Mouse (Mus musculus) gastrocnemius, postnatal 25 days (tissue): ENCODE measurements around the gene Comtd1. TPM values are rescaled to one million over a fixed set of nuclear protein-coding genes. Genes with fewer than 3 reads are reported as not detected.

Experiments
- DNase-seq: peaks from one replicate; pipeline ENCODE4 v3.0.0; 2022
- total RNA-seq, 2 experiments: library from RNA; stranded (reverse); gene quantifications; 1 replicate in 1 of 2; 2 replicates in 1 of 2; pipeline ENCODE4 v1.2.3; 2021

The Comtd1 gene
- total RNA-seq, 2 experiments from 2014 or later: 7.0 to 8.9 TPM

DNA sequence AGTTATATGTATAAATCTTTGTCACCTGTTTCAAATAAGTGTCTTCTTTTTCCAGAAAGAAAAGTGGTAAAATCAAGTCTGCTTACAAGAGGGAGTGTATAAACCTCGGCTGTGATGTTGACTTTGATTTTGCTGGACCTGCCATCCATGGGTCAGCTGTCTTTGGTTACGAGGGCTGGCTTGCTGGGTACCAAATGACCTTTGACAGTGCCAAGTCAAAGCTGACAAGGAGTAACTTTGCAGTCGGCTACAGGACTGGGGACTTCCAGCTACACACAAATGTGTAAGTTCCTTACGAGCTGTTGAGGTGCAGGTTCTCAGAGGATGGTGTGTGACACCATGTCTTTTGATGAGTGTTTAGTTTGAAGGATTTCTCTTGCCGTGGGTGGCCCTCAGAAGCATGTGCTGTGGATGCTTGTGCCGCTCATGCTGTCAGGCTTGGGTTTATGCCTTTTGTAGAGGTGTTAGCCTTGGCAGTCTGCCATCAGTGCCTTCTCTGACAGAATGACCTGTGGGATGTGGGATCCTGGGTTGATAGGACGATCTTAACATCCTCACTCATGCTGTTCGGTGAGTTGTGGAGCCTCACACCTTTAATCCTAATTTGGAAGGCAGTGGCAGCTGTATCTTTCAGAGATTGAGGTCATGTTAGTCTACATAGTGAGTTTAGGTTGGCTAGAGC is 10.3 kb downstream of the Comtd1 start:
- peak; percentile 33 for DNase-seq

DNA sequence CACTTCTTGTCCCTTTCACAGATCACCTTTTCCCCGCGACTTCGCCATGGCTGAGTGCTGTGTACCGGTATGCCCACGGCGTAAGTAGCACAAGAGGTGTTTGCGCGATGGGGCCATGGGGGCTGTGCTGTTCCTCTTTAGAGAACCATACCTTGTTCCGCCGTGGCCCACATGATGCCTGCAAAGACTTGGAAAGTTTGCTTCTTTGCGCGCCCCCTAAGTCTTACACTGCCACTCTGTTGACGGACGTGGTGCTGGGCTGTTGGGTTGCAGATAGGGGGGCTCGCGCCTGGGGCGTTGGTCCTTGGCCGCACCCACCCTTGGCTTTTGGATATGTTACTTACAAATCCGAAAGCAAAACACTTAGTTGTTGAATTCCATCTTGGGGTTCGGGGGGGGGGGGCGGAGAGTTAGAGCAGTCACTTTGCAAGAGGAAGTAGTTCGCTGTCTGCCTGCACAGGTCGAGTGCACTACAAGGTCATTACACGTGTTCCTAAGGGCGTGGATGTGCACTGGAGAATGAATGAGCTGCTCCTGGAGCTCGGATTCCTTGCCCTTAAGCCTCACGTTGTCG is 16.9 kb downstream of the Comtd1 start:
- no peak for DNase-seq

- DNase-seq: peak; percentile 96
Observed at GRCm38 (mm10) chr14:21830876-21831767, 17.7 kb downstream of the Comtd1 start.

- no peak for DNase-seq
Observed at GRCm38 (mm10) chr14:21825786-21826491, 22.8 kb downstream of the Comtd1 start.

DNA sequence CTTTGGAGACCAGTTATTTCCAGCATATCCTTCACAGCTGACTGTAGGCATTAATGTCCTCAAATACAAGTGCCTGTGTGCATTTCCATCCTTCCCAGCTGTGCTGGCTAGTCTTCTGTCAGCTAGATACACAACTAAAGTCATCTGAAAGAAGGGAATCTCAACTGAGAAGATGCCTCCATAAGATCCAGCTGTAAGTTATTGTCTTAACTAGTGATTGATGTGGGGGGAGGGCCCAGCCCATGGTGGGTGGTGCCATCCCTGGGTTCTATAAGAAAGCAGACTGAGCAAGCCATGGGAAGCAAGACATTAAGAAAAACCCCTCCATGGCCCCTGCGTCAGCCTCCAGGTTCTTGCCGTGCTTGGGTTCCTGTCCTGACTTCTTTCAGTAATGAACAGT is 23.8 kb downstream of the Comtd1 start, which contains the start of gene Vdac2:
Gene Vdac2 (plus strand): TSS at position 301 of the 400 bp plus-strand sequence.
- no peak for DNase-seq

GRCm38 (mm10) chr14:21823897-21824296 is 24.9 kb downstream of the Comtd1 start:
- DNase-seq: no peak

DNA sequence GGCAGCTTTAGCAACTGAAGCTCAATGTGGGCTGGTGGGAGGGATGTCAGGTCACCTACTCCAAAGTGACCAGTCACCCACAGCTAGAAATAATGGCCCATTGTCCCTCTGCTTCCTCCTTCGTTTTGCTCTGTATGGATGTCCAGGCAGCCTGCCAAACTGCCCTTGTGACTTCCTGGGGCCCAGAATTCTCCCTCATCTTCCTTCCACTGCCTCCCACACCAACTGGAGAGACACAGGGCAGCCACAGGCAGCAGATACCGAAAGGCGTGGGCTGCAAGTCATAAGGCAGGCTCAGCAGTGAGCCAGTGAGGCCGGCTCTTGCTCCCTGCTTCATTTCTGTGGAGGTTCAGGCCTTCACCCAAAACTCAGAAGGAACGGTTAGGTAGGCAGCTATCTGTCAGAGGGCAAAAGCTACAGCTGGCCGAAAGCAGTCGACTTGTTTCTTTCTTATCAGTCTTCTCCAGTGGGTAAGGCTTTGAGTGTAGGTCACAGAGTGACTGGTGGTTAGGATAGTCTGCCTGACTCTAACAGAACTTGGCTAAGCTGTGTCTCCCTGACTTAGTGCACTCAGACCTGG is 25.9 kb downstream of the Comtd1 start:
- peak; percentile 65 for DNase-seq

- no peak for DNase-seq
Observed at GRCm38 (mm10) chr14:21822307-21822706, 26.5 kb downstream of the Comtd1 start.

- no peak for DNase-seq
Observed at GRCm38 (mm10) chr14:21820880-21821505, 27.8 kb downstream of the Comtd1 start.

DNA sequence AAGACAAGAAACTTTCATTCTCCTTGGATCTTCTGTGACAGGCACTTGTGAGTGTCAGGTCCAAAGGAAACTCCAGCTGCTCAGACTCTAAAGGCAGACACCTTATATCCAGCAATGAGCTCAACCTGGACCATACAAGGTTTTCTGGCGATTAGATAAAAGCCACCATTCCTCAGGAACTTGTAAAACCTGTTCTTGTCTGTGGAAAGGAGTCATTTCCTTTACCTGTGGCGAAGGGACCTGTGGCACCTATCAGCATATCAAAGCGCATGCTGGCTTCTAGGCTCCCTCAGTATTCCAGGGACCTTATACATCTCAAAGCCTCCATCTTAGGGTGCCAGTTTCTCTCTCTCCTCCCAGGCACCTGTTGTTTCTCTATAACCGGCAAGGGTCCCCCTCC is 31.3 kb downstream of the Comtd1 start:
- no peak for DNase-seq

- no peak for DNase-seq
Observed at GRCm38 (mm10) chr14:21816255-21816654, 32.5 kb downstream of the Comtd1 start.

DNA sequence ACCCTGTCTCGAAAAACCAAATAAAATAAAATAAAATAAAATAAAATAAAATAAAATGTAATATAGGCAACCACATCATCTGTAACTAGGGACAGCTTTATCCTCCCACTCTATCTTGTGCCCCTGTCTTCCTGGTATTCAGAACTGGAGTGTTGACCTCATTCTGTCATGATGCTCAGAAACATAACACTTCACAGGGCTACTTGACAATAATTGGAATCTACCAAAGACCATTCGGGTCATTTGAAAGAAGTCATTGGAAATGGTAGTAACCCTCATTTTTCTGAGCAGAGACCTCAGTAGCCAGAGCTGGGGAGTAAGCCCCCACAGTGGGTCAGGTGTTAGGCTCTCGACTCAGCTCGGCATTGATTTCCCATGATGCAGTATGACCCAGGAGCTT is 34.2 kb downstream of the Comtd1 start:
- DNase-seq: no peak

GRCm38 (mm10) chr14:21813847-21814246 is 34.9 kb downstream of the Comtd1 start:
- DNase-seq: no peak

DNA sequence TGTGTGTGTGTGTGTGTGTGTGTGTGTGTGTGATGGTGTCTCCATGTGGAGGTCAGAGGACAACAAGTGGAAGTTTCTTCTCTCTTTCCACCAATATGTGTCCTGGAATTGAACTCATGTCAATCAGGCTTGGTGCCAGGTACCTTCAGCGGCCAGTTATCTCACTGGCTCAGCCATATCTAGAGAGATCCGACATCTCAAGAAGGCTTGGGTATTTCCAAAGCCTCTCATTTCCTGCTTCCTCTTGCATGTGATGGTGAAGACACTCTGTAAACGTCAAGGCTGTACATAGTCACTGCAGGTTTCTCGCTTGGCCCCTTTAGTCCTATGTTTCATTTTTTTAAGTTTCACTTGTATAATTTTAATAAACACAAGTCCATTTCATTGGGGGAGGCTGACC is 35.6 kb downstream of the Comtd1 start:
- DNase-seq: no peak

- peak; percentile 24 for DNase-seq
Observed at GRCm38 (mm10) chr14:21812590-21813162, 36.1 kb downstream of the Comtd1 start.

- peak; percentile 13 for DNase-seq
Observed at GRCm38 (mm10) chr14:21811744-21812393, 36.9 kb downstream of the Comtd1 start.

GRCm38 (mm10) chr14:21811301-21811700 is 37.5 kb downstream of the Comtd1 start:
- DNase-seq: no peak

DNA sequence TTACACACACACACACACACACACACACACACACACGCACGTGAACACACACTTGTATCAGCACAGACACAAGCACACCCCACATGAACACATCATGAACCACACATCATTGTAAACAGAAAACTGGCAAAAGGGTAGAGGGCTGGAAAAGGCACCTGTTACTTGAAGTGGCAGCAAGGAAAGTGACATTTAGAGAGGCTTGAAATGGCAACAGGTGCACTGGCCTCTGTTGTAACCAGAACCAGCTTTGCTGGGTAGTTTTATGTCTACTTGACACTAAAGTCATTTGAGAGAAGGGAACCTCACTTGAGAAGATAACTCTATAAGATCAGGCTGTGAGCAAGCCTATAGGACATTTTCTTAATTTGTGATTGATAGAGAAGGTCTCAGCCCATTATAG is 39.4 kb downstream of the Comtd1 start:
- no peak for DNase-seq

DNA sequence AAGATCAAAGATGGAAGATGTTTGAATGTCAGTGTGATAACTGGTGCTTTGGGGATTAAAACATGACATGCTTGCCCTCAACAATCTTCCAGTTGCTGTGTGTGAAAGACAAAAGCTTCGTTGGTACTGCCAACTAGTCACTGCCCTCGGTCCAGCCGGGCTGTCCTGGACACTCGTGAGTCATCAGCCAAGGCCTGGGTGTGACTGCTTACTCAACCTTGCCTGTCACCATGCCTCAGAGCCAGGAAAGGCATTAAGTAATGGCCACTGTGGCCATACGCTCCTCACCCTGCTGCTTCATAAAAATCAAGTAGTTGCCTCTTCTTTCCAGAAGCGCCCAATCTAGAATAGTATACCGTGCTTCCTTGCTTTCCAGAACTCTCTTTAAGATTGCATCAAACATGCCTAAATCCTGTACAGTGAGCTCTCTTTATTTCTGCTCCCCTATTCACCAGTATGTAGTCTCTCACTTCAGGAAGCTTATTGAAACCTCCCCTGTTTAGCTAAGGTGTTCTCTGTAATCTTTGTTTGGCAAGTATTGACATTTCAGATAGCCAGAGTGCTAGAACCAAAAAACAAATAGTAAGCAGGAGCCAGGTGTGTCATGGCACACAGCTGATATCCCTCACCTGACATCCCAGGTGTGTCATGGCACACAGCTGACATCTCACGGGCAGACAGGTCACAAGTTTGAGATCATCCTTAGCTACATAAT is 40.4 kb downstream of the Comtd1 start:
- no peak for DNase-seq

- no peak for DNase-seq
Observed at GRCm38 (mm10) chr14:21806631-21807160, 42.1 kb downstream of the Comtd1 start.
